Mouse (Mus musculus): ENCODE measurements at regions not wholly inside any gene's neighbourhood (a gene's known extent, or its start where the extent isn't known, plus 50 kb on each side); places are given as distances from the start of the nearest gene placed in this dataset.

DNA sequence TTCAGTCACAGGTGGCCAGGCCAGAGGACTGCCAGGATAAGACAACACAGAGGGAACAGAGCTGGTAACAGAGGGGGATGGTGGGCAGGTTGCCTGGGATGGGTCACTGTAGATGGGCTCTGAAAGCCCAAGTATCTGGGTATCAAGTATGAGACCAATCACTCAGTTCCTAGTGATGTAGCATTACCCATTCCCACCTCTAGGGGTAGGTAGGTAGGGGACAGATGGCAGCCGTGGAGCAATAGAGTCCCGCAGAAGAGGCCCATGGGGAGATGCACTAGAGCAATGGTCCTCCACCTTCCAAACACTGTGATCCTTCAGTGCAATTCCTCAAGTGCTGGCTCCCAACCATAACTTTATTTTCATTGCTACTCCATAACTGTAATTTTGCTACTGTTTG, 60.4 kb upstream of the Dgkg start:
- Histone ChIP-seq H3K27me3 (ENCODE audit: control insufficient read depth, insufficient read depth, low read length) (no peaks in the 10 kb centered on the region), H3K79me2 (replicated peaks; ENCODE audit: control insufficient read depth, insufficient read depth, low read length) (no peaks in the 10 kb centered on the region), H3K9ac (ENCODE audit: low read depth, low read length) (no peak overlapping the region), H3K36me3 (ENCODE audit: control insufficient read depth, insufficient read depth, low read length) (no peaks in the 10 kb centered on the region), H3K27ac (no peak overlapping the region), H3K4me1 (ENCODE audit: control insufficient read depth, insufficient read depth, low read length) (no peaks in the 10 kb centered on the region), H3K4me3 (no peak overlapping the region)
- TF ChIP-seq CTCF (IDR thresholded peaks at IDR 0.05), result peak; percentile 20
- no peak for TF ChIP-seq EP300 (IDR thresholded peaks at IDR 0.05; ENCODE audit: insufficient read depth, low read depth, low read length)
- no peak for DNase-seq
- intact Hi-C loops (cut with DNase I), result no loop called here
- 57% methylated on average over 2 of the region's 2 CpGs for WGBS

DNA sequence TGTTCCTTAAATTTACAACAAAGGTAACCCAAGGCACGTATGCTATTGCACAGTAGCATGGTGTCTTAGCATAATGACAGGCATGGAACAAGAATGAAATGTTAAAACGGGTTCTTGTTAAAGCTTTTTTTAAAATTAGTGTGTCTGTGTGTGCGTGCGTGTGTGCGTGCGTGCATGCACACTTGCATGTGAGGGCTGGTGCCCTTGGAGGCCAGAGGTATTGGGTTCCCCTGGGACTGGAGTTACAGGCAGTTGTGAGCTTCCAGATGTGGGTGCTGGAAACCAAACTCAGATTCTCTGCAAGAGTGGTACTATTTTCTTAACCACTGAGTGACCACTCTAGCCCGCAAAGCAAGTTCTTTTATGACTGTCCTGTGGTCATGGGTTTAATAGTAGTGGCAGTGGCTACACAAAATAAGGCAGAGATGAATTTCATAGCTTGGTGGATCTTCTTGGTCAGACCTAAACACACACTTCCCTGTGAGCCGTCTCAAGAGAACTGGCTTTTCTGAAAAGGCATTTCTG, 59.3 kb upstream of the Dgkg start:
- Histone ChIP-seq H3K4me1 (ENCODE audit: control insufficient read depth, insufficient read depth, low read length) (no peaks in the 10 kb centered on the region), H3K9ac (ENCODE audit: low read depth, low read length) (no peak overlapping the region), H3K79me2 (replicated peaks; ENCODE audit: control insufficient read depth, insufficient read depth, low read length) (no peaks in the 10 kb centered on the region), H3K36me3 (ENCODE audit: control insufficient read depth, insufficient read depth, low read length) (no peaks in the 10 kb centered on the region), H3K27ac (no peak overlapping the region), H3K4me3 (no peak overlapping the region), H3K27me3 (ENCODE audit: control insufficient read depth, insufficient read depth, low read length) (no peaks in the 10 kb centered on the region)
- DNase-seq, result no peak
- TF ChIP-seq POLR2A (IDR thresholded peaks at IDR 0.05; ENCODE audit: insufficient read depth, low read depth, low read length) (no peak), CTCF (IDR thresholded peaks at IDR 0.05) (no peak), EP300 (IDR thresholded peaks at IDR 0.05; ENCODE audit: insufficient read depth, low read depth, low read length) (no peak)
- WGBS, result 88% methylated on average over 8 of the region's 8 CpGs
- intact Hi-C loops (cut with DNase I), result no loop called here

DNA sequence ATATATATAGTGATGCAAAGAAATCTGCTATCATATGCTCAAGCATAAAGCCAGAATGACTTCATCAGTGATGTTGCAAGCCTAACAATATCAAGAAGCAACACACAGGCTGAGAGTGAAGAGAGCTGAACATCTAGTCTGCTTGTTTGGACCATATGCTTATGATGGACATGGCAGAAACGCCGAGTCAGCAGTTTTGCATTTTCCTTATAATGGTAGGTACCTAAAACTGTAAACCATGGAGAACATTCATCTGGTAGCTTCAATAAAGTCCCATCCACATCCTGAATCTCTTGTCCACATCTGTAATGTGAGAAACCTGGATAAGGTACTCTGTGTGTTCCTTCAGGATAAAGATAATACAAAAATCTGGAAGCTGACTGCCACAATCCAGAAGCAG, 57.3 kb upstream of the Dgkg start:
- H3K27ac ChIP-seq, result no peak overlapping the region
- no peaks in the 10 kb centered on the region for H3K27me3 ChIP-seq (ENCODE audit: control insufficient read depth, insufficient read depth, low read length)
- no peak for TF ChIP-seq POLR2A (IDR thresholded peaks at IDR 0.05; ENCODE audit: insufficient read depth, low read depth, low read length)
- no peak for TF ChIP-seq CTCF (IDR thresholded peaks at IDR 0.05)
- no peak for TF ChIP-seq EP300 (IDR thresholded peaks at IDR 0.05; ENCODE audit: insufficient read depth, low read depth, low read length)

DNA sequence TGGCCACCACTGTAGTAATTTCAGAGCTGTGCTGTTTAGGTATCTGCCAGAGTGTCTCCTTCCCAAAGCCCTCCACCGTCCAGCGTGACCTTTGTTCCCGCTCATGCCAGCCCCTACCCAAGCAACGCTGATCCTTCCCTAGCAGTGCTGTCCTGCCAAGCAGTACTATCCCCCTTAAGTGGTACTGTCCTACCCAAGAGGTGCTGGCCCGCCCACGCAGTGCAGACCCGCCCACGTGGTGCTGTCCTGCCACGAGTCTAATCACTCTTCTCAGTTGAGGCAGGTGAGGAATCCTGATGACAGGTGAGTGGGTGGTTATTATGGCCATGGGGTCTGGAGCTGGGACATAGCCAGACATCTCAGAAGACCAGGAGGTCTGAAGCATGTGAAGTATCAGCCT, 51.7 kb upstream of the Dgkg start:
- Histone ChIP-seq H3K27ac (no peak overlapping the region), H3K4me1 (ENCODE audit: control insufficient read depth, insufficient read depth, low read length) (peaks cover 2% of the 10 kb centered on the region; the same call in 1 of the 2 replicates), H3K27me3 (ENCODE audit: control insufficient read depth, insufficient read depth, low read length) (no peaks in the 10 kb centered on the region), H3K4me3 (no peak overlapping the region), H3K36me3 (ENCODE audit: control insufficient read depth, insufficient read depth, low read length) (no peaks in the 10 kb centered on the region), H3K9ac (ENCODE audit: low read depth, low read length) (no peak overlapping the region), H3K79me2 (replicated peaks; ENCODE audit: control insufficient read depth, insufficient read depth, low read length) (no peaks in the 10 kb centered on the region)
- no peak for DNase-seq
- WGBS, result 55% methylated on average over 9 of the region's 9 CpGs
- intact Hi-C loops (cut with DNase I), result no loop called here
- TF ChIP-seq EP300 (IDR thresholded peaks at IDR 0.05; ENCODE audit: insufficient read depth, low read depth, low read length), result no peak
- TF ChIP-seq CTCF (IDR thresholded peaks at IDR 0.05), result no peak
- no peak for TF ChIP-seq POLR2A (IDR thresholded peaks at IDR 0.05; ENCODE audit: insufficient read depth, low read depth, low read length)

More for the DNA sequence above, 57.3 kb upstream of the Dgkg start:
- H3K36me3 ChIP-seq (ENCODE audit: control insufficient read depth, insufficient read depth, low read length), result no peaks in the 10 kb centered on the region
- 86% methylated on average over 2 of the region's 2 CpGs for WGBS
- H3K79me2 ChIP-seq (replicated peaks; ENCODE audit: control insufficient read depth, insufficient read depth, low read length), result no peaks in the 10 kb centered on the region
- intact Hi-C loops (cut with DNase I), result no loop called here
- no peaks in the 10 kb centered on the region for H3K4me1 ChIP-seq (ENCODE audit: control insufficient read depth, insufficient read depth, low read length)
- no peak overlapping the region for H3K4me3 ChIP-seq
- H3K9ac ChIP-seq (ENCODE audit: low read depth, low read length), result no peak overlapping the region
- DNase-seq, result no peak
